Mouse (Mus musculus) liver, embryonic 12.5 days (tissue): Measurements from ENCODE around the gene Abcg5. TPM values are rescaled to one million over a fixed set of nuclear protein-coding genes. Genes with fewer than 3 reads are reported as not detected.
A peak's percentile ranks its signal among the peaks of the same experiment; 100 is the strongest.

Experiments
- ATAC-seq: fragments of 200-750 bp; cut with Nextera tagmentation; 2 replicates; pipeline ENCODE4 v1.8.0; 2017; ENCODE audit warnings: moderate number of reproducible peaks, mild to moderate bottlenecking, moderate library complexity
- H3K27ac ChIP-seq: fragments of 300-500 bp; sonication (generic); 2 replicates; pipeline ENCODE4 v1.5.1; 2016; ENCODE audit warnings: mild to moderate bottlenecking
- H3K27me3 ChIP-seq: fragments of 300-500 bp; sonication (generic); replicated peaks from 2 replicates; pipeline ENCODE4 v1.6.1; 2016; ENCODE audit warnings: mild to moderate bottlenecking, moderate library complexity
- H3K36me3 ChIP-seq: fragments of 300-500 bp; sonication (generic); 2 replicates; pipeline ENCODE4 v1.6.1; 2016; ENCODE audit warnings: mild to moderate bottlenecking, moderate library complexity
- H3K4me1 ChIP-seq: fragments of 300-500 bp; sonication (generic); 2 replicates; pipeline ENCODE4 v1.6.1; 2016
- H3K4me2 ChIP-seq: fragments of 300-500 bp; sonication (generic); 2 replicates; pipeline ENCODE4 v1.6.1; 2016; ENCODE audit warnings: mild to moderate bottlenecking, moderate library complexity
- H3K4me3 ChIP-seq: fragments of 300-500 bp; sonication (generic); 2 replicates; pipeline ENCODE4 v1.5.1; 2016; ENCODE audit warnings: mild to moderate bottlenecking, moderate library complexity
- H3K9ac ChIP-seq: fragments of 300-500 bp; sonication (generic); 2 replicates; pipeline ENCODE4 v1.6.1; 2016; ENCODE audit warnings: mild to moderate bottlenecking, moderate library complexity
- H3K9me3 ChIP-seq: fragments of 300-500 bp; sonication (generic); replicated peaks from 2 replicates; pipeline ENCODE4 v1.6.1; 2016; ENCODE audit warnings: mild to moderate bottlenecking, moderate library complexity
- WGBS: fragments of 180-500 bp; shearing (Covaris S2); methylation state at CpG from one replicate; pipeline ENCODE4 v1.1.7; 2016; ENCODE audit not compliant: insufficient replicate concordance; 5-methylcytosine and 5-hydroxymethylcytosine counted together
- polyA plus RNA-seq: library from polyadenylated mRNA; unstranded; fragments of >200 nt; fragmentation: Nextera tagmentation; extraction: Ambion mirVana; gene quantifications from 2 replicates; pipeline ENCODE4 v1.2.1, GENCODE M21; 2016

Gene Abcg5
- 0.14 and 0.26 TPM in 2 replicates for polyA plus RNA-seq

DNA sequence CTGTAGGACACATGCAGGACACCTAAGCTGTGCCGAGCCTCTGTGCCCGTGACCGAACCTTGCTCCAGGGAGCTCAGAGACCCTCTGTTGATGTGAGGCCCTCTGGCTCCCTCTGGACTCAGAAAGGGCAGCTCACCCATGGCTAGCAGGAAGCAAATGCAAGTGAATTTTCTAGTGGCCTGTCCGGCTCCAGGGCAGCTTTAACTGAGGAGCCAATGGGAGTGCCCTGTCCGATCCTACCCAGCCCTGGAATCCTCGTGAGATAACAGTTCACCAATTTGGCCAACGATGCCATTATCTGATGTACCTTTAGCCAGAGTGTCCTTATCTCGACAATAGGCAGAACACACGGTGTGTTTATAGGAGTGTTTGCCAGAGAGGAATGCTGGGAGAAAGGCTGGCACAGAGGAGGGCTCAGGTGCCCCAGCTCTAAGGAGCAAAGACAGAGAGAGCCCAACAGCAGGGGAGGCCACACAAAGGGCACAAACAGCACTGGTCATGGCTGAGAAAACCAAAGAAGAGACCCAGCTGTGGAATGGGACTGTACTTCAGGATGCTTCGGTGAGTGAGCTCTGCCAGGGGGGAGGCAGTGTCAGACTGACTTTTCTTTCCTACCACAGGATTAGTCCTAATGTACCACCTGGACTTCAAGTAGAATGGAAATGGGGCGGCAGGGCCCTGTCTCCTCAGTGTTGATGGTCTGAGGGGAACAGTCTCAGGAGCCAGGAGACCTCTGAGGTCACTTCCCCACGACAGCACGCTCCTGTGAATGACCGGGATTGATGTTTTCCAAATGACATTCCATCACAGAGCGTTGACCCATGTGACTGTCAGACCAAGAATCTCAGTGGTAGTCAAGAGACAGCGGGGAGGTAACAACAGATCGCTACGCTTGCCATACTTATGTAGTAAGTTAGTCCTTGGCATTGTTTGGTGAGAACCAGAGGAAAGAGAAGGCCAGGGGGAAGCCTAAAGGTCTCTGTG is at the start of gene Abcg5:
Gene Abcg5 (minus strand): TSS at position 278 of the 984 bp plus-strand sequence.
- H3K9ac ChIP-seq, result no peak within 1 kb of the TSS
- H3K27me3 ChIP-seq, result peaks cover under 1% of the 10 kb centered on the region; the same call in 1 of the 2 replicates
- WGBS, result 59% methylated on average over 18 of the region's 18 CpGs
- no peak within 1 kb of the TSS for H3K4me3 ChIP-seq
- no peaks in the 10 kb centered on the region for H3K36me3 ChIP-seq
- ATAC-seq, result no peak; the same call in 1 of the 2 replicates
- no peaks in the 10 kb centered on the region for H3K9me3 ChIP-seq
- no peak within 1 kb of the TSS for H3K4me2 ChIP-seq
- H3K27ac ChIP-seq, result no peak within 1 kb of the TSS
- no peaks in the 10 kb centered on the region for H3K4me1 ChIP-seq

DNA sequence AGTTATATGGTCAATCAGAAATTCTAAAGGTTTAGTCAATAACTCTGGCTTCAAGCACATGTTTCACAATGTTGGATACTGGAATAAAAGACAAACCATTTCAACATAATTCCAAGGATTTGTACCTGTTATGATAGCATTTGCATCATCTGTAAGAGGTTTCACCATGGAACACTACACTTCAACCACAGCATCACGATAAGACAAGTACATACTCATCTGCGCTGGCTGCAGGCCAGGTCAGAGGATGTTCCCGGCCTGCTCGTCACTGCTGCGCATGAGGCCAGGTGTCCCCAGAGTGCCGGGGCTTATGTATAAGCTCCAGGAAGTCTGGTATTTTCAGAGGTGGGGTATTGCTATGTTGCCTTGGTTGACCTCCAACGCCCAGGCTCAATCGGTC is 49.8 kb upstream of the Abcg5 start:
- 86% methylated on average over 8 of the region's 8 CpGs for WGBS
- H3K9ac ChIP-seq, result no peak overlapping the region
- H3K36me3 ChIP-seq, result peaks cover 72% of the 10 kb centered on the region
- H3K27ac ChIP-seq, result no peak overlapping the region
- no peak for ATAC-seq
- H3K4me3 ChIP-seq, result no peak overlapping the region
- no peaks in the 10 kb centered on the region for H3K9me3 ChIP-seq
- H3K27me3 ChIP-seq, result no peaks in the 10 kb centered on the region
- no peak overlapping the region for H3K4me2 ChIP-seq
- H3K4me1 ChIP-seq, result peaks cover 43% of the 10 kb centered on the region

DNA sequence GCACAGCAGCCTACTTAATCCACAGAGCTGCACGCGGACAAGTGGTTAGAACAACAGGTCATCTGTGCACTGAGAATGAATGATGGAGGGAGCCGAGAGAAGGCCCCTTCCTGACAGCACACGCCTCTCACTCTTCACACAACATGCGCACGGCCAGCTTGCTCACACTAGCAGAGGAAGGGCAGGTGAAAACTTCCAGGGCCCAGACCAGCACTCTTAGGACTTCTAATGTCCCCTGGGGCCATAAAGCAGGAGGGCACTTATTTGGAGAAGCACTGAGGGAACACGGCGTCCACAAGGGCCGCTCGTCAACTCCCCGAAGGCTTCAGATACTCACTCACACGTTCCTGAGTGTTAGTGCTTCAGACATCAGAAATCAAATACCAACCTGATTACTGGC is 48.5 kb upstream of the Abcg5 start:
- Histone ChIP-seq H3K4me2 (no peak overlapping the region), H3K9ac (no peak overlapping the region), H3K9me3 (no peaks in the 10 kb centered on the region), H3K4me1 (peaks cover 45% of the 10 kb centered on the region), H3K4me3 (no peak overlapping the region), H3K27ac (no peak overlapping the region; the same call in 1 of the 2 replicates), H3K36me3 (peaks cover 80% of the 10 kb centered on the region), H3K27me3 (no peaks in the 10 kb centered on the region)
- no peak for ATAC-seq
- 90% methylated on average over 12 of the region's 12 CpGs for WGBS

DNA sequence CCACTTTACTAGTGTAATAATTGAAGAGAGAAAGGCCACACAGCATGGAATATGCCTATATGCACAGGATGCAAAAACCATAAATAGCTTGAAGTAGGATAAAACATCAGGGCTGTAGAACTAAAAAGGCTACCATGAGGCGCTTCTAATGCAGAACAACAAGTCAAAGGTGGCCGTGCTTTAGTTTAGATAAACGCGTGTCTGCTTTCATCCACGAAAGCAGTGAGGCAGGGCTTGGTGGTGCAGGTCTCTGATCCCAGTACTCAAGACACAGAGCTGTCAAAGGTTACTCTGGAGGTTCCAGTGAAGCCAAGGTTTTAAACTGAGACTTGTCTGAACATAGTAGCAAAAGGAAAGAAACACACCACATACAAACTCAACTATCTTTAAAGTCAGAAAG is 46.3 kb upstream of the Abcg5 start:
- H3K4me1 ChIP-seq, result peaks cover 40% of the 10 kb centered on the region
- 41% methylated on average over 5 of the region's 5 CpGs for WGBS
- H3K36me3 ChIP-seq, result peaks cover 82% of the 10 kb centered on the region
- H3K4me2 ChIP-seq, result peak overlapping the region; percentile 49
- peak overlapping the region; percentile 23; the same call in 1 of the 2 replicates for H3K9ac ChIP-seq
- no peaks in the 10 kb centered on the region for H3K27me3 ChIP-seq
- H3K27ac ChIP-seq, result peak overlapping the region; percentile 81
- peak; percentile 66 for ATAC-seq
- H3K4me3 ChIP-seq, result no peak overlapping the region
- H3K9me3 ChIP-seq, result no peaks in the 10 kb centered on the region

DNA sequence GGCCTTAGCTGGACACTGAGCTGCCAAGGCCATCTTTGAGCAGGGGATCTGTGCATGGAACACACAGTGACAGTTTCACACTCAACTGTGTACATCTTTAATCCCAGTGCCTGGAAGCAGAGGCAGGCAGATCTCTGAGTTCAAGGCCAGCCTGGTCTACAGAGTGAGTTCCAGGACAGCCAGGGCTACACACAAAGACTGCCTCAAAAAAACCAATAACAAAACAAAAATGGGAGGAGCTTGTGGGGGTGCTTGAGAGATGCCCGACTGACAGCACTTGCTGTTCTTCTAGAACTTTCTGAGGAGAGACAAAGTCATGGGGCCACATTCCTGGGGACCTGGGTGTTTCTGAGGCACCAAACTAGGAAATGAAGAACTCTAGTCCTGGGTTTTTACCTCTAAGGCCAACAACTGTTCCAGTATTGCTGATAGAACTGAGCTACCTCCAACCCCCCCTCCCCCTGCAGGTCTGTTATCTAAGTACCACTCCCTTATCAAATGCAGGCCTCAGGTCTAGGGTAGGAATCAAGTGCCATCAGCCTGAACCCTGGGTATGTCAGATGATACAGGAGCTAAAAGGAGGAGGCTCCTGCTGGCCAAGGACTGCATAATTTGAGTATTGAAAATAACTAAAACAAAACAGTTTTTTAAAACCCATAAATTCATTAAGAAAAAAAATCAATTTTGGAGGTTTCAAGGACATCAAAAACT is 45.5 kb upstream of the Abcg5 start:
- peaks cover 83% of the 10 kb centered on the region for H3K36me3 ChIP-seq
- H3K4me1 ChIP-seq, result peaks cover 40% of the 10 kb centered on the region
- no peaks in the 10 kb centered on the region for H3K27me3 ChIP-seq
- peak overlapping the region; percentile 81 for H3K27ac ChIP-seq
- peak overlapping the region; percentile 39 for H3K9ac ChIP-seq
- 43% methylated on average over 1 of the region's 1 CpGs for WGBS
- no peaks in the 10 kb centered on the region for H3K9me3 ChIP-seq
- H3K4me2 ChIP-seq, result peak overlapping the region; percentile 49
- ATAC-seq, result peak; percentile 99
- no peak overlapping the region for H3K4me3 ChIP-seq

DNA sequence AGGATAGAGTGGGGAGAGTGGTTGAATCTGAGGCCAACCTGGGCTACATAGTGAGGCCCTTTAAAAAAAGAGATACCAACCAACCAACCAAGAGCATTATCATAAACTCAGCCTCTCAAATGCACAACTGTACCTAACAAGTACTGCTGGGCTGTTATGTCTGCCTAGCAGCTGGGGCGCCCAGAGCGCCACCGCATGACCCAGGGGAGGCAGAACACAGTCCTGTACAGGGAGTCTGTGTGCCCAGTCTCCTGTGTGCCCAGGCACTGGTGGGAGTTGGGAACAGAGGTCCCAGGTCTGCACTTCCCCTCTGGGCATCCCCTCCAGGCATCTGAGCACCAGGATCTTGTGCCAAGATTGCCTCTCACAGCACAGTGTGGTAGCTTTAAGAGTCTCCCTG is 42.4 kb upstream of the Abcg5 start:
- no peak overlapping the region for H3K4me3 ChIP-seq
- ATAC-seq, result no peak
- 91% methylated on average over 3 of the region's 3 CpGs for WGBS
- H3K9ac ChIP-seq, result no peak overlapping the region
- H3K4me1 ChIP-seq, result peaks cover 29% of the 10 kb centered on the region
- H3K36me3 ChIP-seq, result peaks cover 88% of the 10 kb centered on the region
- H3K27ac ChIP-seq, result no peak overlapping the region
- no peaks in the 10 kb centered on the region for H3K9me3 ChIP-seq
- no peak overlapping the region for H3K4me2 ChIP-seq
- no peaks in the 10 kb centered on the region for H3K27me3 ChIP-seq

DNA sequence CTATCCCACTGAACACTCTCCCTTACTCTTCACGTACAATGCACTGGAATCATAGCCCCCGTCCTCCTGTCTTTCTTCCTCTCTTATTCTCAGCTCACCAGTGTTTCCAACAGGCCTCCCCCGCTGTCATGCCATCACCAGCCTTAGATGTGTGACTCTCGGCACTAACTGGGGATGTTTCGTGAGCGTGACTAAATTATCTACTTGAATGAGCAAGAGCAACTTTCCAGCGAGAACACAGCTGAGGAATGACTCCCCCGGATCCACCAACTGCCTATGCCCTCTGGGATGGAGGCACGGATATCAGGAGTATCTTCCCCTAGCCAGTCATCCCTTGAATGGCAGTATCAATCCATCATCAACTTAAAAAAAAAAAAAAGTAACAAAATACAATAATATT is 41.2 kb upstream of the Abcg5 start:
- WGBS, result 82% methylated on average over 9 of the region's 9 CpGs
- H3K4me1 ChIP-seq, result peaks cover 21% of the 10 kb centered on the region
- no peak for ATAC-seq
- H3K4me3 ChIP-seq, result no peak overlapping the region
- H3K4me2 ChIP-seq, result no peak overlapping the region
- H3K9me3 ChIP-seq, result no peaks in the 10 kb centered on the region
- peaks cover 88% of the 10 kb centered on the region for H3K36me3 ChIP-seq
- no peak overlapping the region for H3K27ac ChIP-seq
- no peak overlapping the region for H3K9ac ChIP-seq
- no peaks in the 10 kb centered on the region for H3K27me3 ChIP-seq

DNA sequence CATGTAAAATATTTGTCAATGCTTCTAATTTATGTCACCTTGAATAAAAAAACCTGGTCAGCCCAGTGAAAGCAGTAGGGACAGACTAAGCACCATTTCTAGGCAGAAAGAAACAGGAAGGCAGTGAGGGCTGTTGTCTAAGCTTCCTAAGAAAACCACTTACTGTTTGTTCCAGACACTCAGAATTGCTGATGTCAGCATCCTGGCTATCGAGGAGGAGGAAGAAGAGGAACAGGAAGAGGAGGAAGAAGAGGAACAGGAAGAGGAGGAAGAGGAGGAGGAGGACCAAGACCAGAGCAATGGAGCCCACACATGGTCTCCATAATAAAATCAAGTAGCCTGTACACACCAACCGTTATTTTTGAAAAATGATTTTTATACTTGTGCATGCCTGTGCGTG is 36.3 kb upstream of the Abcg5 start:
- no peaks in the 10 kb centered on the region for H3K9me3 ChIP-seq
- no peak overlapping the region for H3K9ac ChIP-seq
- no peak overlapping the region for H3K27ac ChIP-seq
- H3K36me3 ChIP-seq, result peaks cover 79% of the 10 kb centered on the region
- H3K4me3 ChIP-seq, result no peak overlapping the region
- no peak for ATAC-seq
- 62% methylated on average over 3 of the region's 3 CpGs for WGBS
- H3K4me2 ChIP-seq, result no peak overlapping the region
- H3K4me1 ChIP-seq, result no peaks in the 10 kb centered on the region
- H3K27me3 ChIP-seq, result no peaks in the 10 kb centered on the region

DNA sequence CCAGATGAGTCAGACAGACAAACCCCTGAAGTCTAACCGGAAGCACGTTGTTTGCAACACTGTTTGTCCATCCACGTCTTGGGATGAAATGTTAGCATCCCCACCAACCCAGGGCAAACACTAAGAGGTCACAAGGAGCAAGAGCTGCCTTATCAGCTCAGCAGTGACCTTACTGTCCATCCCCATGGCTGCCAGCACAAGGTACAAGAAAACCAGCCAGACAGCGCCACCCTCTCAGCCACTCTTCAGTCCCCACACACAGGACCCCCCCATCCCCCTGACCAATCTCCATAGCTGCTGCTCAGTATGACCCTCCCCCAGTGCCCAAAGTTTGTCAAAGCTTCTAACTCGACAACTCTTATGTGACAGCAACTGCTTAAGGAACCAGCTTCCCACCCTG is 34.6 kb upstream of the Abcg5 start:
- Histone ChIP-seq H3K27me3 (no peaks in the 10 kb centered on the region), H3K27ac (no peak overlapping the region), H3K9me3 (no peaks in the 10 kb centered on the region), H3K4me2 (no peak overlapping the region), H3K4me1 (no peaks in the 10 kb centered on the region), H3K36me3 (peaks cover 82% of the 10 kb centered on the region), H3K4me3 (no peak overlapping the region), H3K9ac (no peak overlapping the region)
- ATAC-seq, result no peak
- WGBS, result 75% methylated on average over 5 of the region's 5 CpGs

DNA sequence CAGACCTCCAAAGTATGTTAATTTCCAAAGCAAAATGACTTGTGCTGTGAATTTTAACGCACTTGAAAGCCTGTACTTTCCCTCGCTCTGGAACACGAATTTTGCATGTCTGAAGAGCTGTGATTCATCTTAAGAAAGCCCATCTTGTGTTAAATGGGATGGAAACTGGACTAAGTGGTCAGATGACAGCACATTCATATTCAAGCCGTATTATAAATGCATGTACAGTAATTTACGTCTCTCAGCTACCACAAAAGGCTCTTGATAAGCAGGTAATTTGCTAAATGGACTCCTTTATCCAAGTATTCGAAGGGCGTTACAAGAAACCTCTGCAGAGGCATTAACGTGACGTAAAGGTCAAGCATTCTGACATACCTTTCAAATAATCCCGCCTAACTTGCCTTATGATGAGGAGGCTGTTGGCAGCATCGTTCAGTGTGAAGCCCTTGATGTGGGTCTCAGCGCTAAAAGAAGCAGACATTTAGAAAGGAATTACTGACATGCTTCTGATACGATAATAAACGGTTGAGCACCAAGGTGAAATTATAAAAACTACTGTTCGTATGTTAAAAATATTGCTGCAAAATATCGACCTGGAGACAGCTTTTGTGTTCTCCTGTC is 33.6 kb upstream of the Abcg5 start:
- H3K27ac ChIP-seq, result no peak overlapping the region
- H3K4me2 ChIP-seq, result no peak overlapping the region
- H3K4me3 ChIP-seq, result no peak overlapping the region
- H3K27me3 ChIP-seq, result no peaks in the 10 kb centered on the region
- no peaks in the 10 kb centered on the region for H3K9me3 ChIP-seq
- no peak for ATAC-seq
- no peaks in the 10 kb centered on the region for H3K4me1 ChIP-seq
- H3K9ac ChIP-seq, result no peak overlapping the region
- peaks cover 82% of the 10 kb centered on the region for H3K36me3 ChIP-seq
- WGBS, result 84% methylated on average over 16 of the region's 16 CpGs

DNA sequence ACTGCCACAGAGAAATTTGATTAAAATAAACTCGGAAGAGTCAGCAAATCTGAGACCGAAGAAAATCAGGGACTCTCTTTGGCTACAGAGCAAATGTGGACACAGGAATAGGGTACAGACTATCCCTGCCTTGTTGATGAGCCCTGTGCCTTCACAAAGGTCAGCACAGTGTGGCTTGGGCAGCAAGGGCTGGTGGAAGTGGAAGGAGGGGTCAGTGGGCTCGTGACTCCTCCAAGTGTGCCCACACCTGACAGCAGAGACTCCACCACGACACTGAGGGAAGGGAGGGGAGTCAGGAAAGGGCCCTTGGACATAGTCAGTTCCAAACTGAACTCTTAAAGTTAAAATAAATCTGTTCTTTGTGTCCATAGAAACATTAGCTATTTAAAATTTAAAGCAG is 32.1 kb upstream of the Abcg5 start:
- Histone ChIP-seq H3K9ac (no peak overlapping the region), H3K4me2 (no peak overlapping the region), H3K27me3 (no peaks in the 10 kb centered on the region), H3K36me3 (peaks cover 77% of the 10 kb centered on the region), H3K4me1 (no peaks in the 10 kb centered on the region), H3K27ac (no peak overlapping the region), H3K9me3 (no peaks in the 10 kb centered on the region), H3K4me3 (no peak overlapping the region)
- 69% methylated on average over 4 of the region's 4 CpGs for WGBS
- no peak for ATAC-seq
